Mouse (Mus musculus) hindbrain, embryonic 13.5 days (tissue): ENCODE data around the gene Pla1a. TPM values are rescaled to one million over a fixed set of nuclear protein-coding genes. Genes with fewer than 3 reads are reported as not detected.
A peak's percentile ranks its signal among the peaks of the same experiment; 100 is the strongest.

Source experiments
- ATAC-seq: fragments of 200-750 bp; cut with Nextera tagmentation; 2 replicates; pipeline ENCODE4 v1.8.0; 2017; ENCODE audit warnings: moderate TSS enrichment; ENCODE audit not compliant: low FRiP score
- H3K27ac ChIP-seq: fragments of 300-500 bp; sonication (generic); 2 replicates; pipeline ENCODE4 v1.5.1; 2015; ENCODE audit warnings: inconsistent platforms, mild to moderate bottlenecking, moderate library complexity
- H3K27me3 ChIP-seq: fragments of 300-500 bp; sonication (generic); 2 replicates; pipeline ENCODE4 v1.6.1; 2015; ENCODE audit warnings: mild to moderate bottlenecking, inconsistent platforms
- H3K36me3 ChIP-seq: fragments of 300-500 bp; sonication (generic); 2 replicates; pipeline ENCODE4 v1.6.1; 2015; ENCODE audit warnings: mild to moderate bottlenecking, inconsistent platforms
- H3K4me1 ChIP-seq: fragments of 300-500 bp; sonication (generic); replicated peaks from 2 replicates; pipeline ENCODE4 v1.6.1; 2015; ENCODE audit warnings: inconsistent platforms
- H3K4me2 ChIP-seq: fragments of 300-500 bp; sonication (generic); 2 replicates; pipeline ENCODE4 v1.6.1; 2015; ENCODE audit warnings: inconsistent platforms, mild to moderate bottlenecking, moderate library complexity
- H3K4me3 ChIP-seq: fragments of 300-500 bp; sonication (generic); 2 replicates; pipeline ENCODE4 v1.5.1; 2015; ENCODE audit warnings: mild to moderate bottlenecking, inconsistent platforms
- H3K9ac ChIP-seq: fragments of 300-500 bp; sonication (generic); 2 replicates; pipeline ENCODE4 v1.6.1; 2015; ENCODE audit warnings: mild to moderate bottlenecking, inconsistent platforms
- H3K9me3 ChIP-seq: fragments of 300-500 bp; sonication (generic); 2 replicates; pipeline ENCODE4 v1.6.1; 2016; ENCODE audit warnings: inconsistent platforms
- WGBS: fragments of 180-500 bp; shearing (Covaris S2); methylation state at CpG from one replicate; pipeline ENCODE4 v1.1.7; 2015; 5-methylcytosine and 5-hydroxymethylcytosine counted together
- polyA plus RNA-seq: library from polyadenylated mRNA; unstranded; fragments of >200 nt; fragmentation: Nextera tagmentation; extraction: Ambion mirVana; gene quantifications from 2 replicates; pipeline ENCODE4 v1.2.1, GENCODE M21; 2015

The Pla1a gene
- polyA plus RNA-seq, 1 experiment from 2014 or later: 0.30 TPM

DNA sequence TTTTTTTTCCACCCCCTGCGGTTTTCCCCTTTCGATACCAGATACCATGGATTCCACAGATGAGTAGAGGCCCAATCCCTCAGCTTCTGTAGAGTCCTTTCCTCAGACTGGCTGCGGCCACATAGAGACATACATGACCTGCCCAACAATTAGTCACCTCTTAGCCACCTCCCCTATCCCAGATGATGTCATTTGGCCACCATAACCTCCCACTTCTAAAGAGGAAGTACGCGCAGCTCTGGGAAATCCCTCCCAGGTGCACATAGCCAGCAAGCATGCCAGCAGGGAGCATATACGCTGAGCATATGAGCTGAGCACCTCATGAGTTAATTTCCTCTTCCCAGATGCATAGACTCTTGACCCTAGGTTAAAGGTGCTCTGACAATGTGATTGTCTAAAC lies 26.2 kb downstream of the Pla1a start:
- Histone ChIP-seq H3K27me3 (no peaks in the 10 kb centered on the region), H3K9ac (no peak overlapping the region), H3K9me3 (no peaks in the 10 kb centered on the region), H3K4me1 (no peaks in the 10 kb centered on the region), H3K36me3 (no peaks in the 10 kb centered on the region), H3K4me3 (no peak overlapping the region), H3K4me2 (no peak overlapping the region), H3K27ac (no peak overlapping the region)
- WGBS: 86% methylated on average over 6 of the region's 6 CpGs
- no peak for ATAC-seq

DNA sequence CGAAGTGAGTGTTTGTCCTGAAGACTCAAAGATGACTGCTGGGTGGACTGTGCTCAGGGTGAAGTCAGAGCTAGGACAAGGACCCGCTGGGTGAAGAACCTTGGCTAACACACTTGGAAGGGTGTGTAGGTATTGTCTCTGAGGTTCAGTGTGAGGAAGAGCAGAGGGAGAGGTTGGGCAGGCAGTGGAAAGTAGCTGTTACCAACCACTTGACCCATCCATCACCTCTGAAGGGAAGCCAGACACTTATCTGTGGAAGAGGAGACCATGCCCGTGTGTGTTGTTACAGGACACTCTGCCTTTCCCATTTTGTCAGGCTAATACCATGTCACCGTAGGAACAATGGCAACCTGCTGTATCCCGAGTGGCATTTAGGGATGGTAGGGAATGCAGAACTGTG lies 26.7 kb downstream of the Pla1a start:
- no peak overlapping the region for H3K4me3 ChIP-seq
- H3K9me3 ChIP-seq: no peaks in the 10 kb centered on the region
- no peak overlapping the region for H3K9ac ChIP-seq
- no peak overlapping the region for H3K4me2 ChIP-seq
- no peaks in the 10 kb centered on the region for H3K27me3 ChIP-seq
- no peaks in the 10 kb centered on the region for H3K36me3 ChIP-seq
- H3K27ac ChIP-seq: no peak overlapping the region
- 73% methylated on average over 5 of the region's 5 CpGs for WGBS
- H3K4me1 ChIP-seq: no peaks in the 10 kb centered on the region
- no peak for ATAC-seq

DNA sequence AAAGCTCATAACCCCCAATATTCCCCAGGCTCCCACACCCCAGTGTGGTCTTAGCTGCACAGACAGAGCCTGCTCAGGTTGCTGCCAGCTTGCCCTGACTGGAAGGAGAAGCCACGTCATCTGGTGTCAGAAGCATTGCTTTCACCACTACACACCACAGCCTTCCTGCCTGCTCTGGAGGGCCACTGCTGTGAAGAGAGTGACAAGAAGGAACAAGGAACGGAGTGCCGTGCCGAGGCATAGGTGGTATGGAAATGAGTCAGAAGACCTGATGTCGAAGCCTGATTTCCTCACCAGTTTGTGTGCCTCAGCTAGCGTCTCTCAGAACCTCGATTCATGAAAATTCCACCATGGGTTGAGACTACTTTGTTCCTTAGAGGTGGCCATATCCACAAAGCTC lies 29.3 kb downstream of the Pla1a start:
- no peak overlapping the region for H3K4me3 ChIP-seq
- 90% methylated on average over 7 of the region's 7 CpGs for WGBS
- no peak for ATAC-seq
- peaks cover 13% of the 10 kb centered on the region for H3K4me1 ChIP-seq
- no peaks in the 10 kb centered on the region for H3K36me3 ChIP-seq
- H3K9ac ChIP-seq: no peak overlapping the region
- no peak overlapping the region for H3K4me2 ChIP-seq
- no peak overlapping the region for H3K27ac ChIP-seq
- H3K9me3 ChIP-seq: no peaks in the 10 kb centered on the region
- no peaks in the 10 kb centered on the region for H3K27me3 ChIP-seq

DNA sequence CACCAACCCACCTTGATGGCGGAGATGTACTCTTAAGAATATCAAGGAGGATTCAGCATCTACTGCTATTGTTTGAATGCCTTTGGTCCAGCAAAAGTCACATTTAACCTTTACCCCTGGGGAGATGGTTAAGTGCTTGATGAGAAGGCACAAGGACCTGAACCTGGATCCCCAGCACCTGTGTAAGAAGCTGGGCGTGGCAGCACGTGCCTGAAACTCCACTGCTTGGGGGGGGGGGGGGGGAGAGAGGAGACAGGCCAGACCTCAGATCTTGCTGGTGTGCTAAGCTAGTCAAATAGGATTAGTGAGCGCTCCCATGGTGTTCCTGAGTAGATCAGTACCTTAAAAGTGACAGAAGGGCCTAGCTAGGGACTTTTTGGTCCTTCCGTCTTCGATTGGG lies 31.5 kb downstream of the Pla1a start:
- Histone ChIP-seq H3K9me3 (no peaks in the 10 kb centered on the region), H3K4me1 (peaks cover 13% of the 10 kb centered on the region), H3K36me3 (no peaks in the 10 kb centered on the region), H3K4me3 (no peak overlapping the region), H3K27me3 (no peaks in the 10 kb centered on the region), H3K27ac (no peak overlapping the region), H3K4me2 (no peak overlapping the region), H3K9ac (no peak overlapping the region)
- no peak for ATAC-seq
- WGBS: 95% methylated on average over 6 of the region's 6 CpGs

DNA sequence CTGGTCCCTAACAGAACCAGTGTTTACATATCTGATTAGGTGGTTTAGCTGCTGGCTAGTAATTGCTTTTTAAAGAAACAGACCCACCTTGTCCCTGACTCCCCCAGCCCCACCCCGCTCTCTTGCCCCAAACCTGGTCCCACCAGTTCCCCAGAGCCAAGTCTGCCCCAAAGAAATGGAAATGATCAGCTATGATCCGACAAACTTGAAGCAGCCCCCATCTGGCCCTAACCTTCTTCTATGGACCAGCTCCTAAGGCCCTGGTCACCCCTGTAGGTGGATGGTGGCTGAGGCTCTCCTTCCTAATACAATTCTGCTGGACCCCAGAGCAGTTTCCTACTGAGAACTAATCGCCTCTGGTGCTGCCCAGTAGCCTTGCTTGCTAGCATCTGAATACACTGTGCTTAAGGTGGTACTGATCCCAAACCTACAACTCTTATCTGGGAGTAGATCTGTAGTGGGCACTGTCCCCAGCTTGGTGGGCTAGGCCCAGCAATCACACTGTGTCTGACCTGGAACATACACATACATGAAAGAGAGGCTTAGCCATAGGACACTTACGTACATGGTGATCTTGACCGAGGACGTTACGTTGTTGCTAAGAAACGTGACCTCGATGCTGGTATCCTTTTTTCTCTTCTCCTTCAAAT lies 32.5 kb downstream of the Pla1a start:
- peaks cover 13% of the 10 kb centered on the region for H3K4me1 ChIP-seq
- H3K9me3 ChIP-seq: no peaks in the 10 kb centered on the region
- peak overlapping the region; percentile 61 for H3K4me2 ChIP-seq
- H3K9ac ChIP-seq: peak overlapping the region; percentile 68
- peak overlapping the region; percentile 86 for H3K27ac ChIP-seq
- peak overlapping the region; percentile 28; the same call in 1 of the 2 replicates for H3K4me3 ChIP-seq
- WGBS: 76% methylated on average over 9 of the region's 9 CpGs
- H3K36me3 ChIP-seq: no peaks in the 10 kb centered on the region
- peak; percentile 64; the same call in 1 of the 2 replicates for ATAC-seq
- H3K27me3 ChIP-seq: no peaks in the 10 kb centered on the region

DNA sequence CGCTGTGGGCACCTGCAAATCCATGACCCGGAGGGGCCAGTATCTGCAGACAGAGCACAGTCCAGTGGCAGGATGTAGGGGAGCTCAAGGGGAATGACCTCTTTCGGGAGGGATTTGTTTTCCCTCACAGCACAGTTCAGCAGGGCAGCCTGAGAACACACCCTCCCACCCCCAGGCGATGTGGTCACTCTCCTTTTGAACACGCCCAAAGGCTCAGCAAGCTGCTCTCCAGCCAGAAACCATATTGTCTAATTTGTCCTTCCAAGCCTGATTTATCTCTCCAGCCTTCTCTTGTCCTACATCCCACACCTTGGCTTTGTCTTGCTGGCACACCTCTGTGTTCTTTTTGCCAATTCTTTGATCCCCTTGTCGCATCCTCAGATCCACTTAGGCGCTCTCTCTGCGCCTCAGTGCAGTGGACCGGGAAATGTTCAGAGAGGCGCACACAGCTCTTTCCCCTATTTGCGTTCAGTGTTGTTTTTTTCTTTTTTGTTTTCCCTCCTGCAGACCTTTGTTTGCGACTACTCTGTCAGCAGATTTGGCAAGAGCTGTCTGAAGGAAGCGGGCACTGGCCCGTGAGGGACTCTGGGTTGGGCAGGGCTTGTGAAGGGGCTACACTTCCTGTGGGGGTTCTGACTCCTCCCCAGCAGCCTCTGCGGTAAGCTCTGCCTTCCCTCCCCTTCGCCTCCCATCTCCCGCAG lies 33.3 kb downstream of the Pla1a start:
- H3K4me1 ChIP-seq: peaks cover 13% of the 10 kb centered on the region
- peak overlapping the region; percentile 68 for H3K9ac ChIP-seq
- peak overlapping the region; percentile 28 for H3K4me3 ChIP-seq
- H3K9me3 ChIP-seq: no peaks in the 10 kb centered on the region
- H3K27ac ChIP-seq: peak overlapping the region; percentile 86
- H3K27me3 ChIP-seq: no peaks in the 10 kb centered on the region
- H3K36me3 ChIP-seq: no peaks in the 10 kb centered on the region
- peak overlapping the region; percentile 61 for H3K4me2 ChIP-seq
- peak; percentile 94 for ATAC-seq
- 12% methylated on average over 17 of the region's 17 CpGs for WGBS

DNA sequence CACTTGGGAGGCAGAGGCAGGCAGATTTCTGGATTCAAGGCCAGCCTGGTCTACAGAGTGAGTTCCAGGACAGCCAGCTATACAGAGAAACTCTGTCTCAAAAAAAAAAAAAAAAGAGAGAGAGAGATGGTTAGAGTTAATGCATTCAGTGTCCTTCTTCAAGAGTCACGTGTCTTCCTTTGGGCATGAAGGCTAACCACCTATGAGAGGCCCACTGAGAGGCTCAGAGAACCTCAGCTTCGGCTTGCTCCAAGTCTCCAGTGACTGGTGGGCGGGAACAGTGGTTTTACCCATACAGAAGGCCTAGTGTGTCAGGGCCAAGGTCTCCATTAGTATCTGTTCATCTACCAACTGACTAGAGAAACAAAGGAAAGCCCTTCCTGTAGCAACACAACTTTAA lies 33.9 kb downstream of the Pla1a start:
- Histone ChIP-seq H3K27me3 (no peaks in the 10 kb centered on the region), H3K4me3 (no peak overlapping the region), H3K36me3 (no peaks in the 10 kb centered on the region), H3K27ac (peak overlapping the region; percentile 86), H3K4me2 (peak overlapping the region; percentile 61), H3K4me1 (peaks cover 13% of the 10 kb centered on the region), H3K9ac (peak overlapping the region; percentile 68), H3K9me3 (no peaks in the 10 kb centered on the region)
- no peak for ATAC-seq
- WGBS: 72% methylated on average over 3 of the region's 3 CpGs

DNA sequence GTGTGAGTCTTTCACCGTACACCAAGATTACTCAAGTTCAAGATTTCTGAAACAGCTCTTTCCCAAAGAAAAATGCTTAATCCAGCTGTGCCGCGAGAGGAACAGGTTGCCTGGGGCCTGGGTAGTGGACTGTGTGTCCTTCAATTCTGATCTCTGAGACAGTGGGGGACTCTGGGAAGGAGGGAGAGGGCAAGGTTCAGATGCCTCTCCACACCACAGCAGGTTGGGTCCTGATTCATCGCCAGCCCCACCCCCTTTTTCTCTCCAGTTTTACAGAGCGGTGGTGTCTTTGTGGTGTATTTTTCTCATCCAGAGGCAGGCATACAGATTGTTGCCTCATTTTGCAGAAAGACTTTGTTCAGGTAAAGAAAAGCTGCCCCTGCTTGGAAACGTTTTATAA lies 34.7 kb downstream of the Pla1a start:
- no peak overlapping the region for H3K9ac ChIP-seq
- no peak overlapping the region for H3K4me2 ChIP-seq
- no peaks in the 10 kb centered on the region for H3K27me3 ChIP-seq
- peaks cover 13% of the 10 kb centered on the region for H3K4me1 ChIP-seq
- no peak overlapping the region for H3K4me3 ChIP-seq
- no peaks in the 10 kb centered on the region for H3K36me3 ChIP-seq
- H3K9me3 ChIP-seq: no peaks in the 10 kb centered on the region
- 91% methylated on average over 6 of the region's 6 CpGs for WGBS
- no peak overlapping the region for H3K27ac ChIP-seq
- ATAC-seq: no peak

DNA sequence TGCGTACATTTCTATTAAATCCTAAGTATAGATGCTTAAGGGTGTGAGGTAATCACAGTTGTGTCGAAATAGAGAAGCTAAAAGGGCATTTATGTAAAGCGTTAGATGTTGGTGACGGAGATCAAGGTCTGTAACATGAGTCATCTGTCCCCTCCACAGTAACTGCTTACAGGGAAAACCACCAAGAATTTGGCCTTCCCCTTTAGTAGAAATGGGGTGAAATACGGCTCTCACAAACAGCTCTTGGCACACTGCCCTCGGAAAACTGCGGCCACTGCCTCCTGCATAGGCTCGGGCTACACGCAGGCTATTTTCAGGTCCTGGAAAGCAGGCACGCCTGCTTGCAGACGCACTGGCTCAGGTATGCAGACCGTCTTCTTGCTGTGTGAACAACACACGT lies 36.8 kb downstream of the Pla1a start:
- Histone ChIP-seq H3K4me2 (no peak overlapping the region), H3K36me3 (no peaks in the 10 kb centered on the region), H3K9me3 (no peaks in the 10 kb centered on the region), H3K4me3 (no peak overlapping the region), H3K4me1 (peaks cover 13% of the 10 kb centered on the region), H3K27ac (no peak overlapping the region), H3K27me3 (no peaks in the 10 kb centered on the region), H3K9ac (no peak overlapping the region)
- ATAC-seq: no peak
- WGBS: 77% methylated on average over 13 of the region's 13 CpGs

DNA sequence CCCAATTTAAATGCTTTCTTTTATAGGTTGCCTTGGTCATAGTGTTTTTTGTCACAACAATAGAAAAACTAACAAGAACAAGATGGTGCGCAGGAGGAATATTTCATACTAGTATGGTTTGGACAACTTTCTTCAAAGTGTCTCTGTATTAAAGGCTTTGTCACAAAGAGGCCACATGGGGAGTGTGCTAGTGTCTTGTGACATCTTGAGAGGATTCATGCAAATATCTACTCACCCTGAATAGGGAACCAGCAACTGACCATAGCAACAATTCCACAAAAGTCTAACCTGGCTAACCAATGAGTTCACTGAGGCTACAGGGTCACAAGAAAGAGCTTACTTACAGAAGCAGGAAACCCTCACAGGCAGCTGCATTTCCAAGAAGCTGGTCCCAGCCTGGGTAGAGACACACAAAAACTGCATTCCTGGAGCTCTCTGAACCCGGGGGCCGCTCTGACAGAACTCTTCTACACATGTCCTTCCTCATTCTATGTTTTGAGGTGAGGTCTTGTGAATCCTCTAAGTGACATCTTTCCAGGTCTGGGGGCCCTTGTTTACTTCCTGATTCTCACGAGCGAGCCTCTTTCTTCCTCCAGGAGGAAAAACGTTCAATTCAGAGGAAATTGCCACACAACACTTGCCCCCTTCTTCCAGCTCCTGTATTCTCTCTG lies 37.8 kb downstream of the Pla1a start:
- ATAC-seq: no peak
- Histone ChIP-seq H3K27ac (no peak overlapping the region), H3K4me2 (no peak overlapping the region), H3K4me1 (peaks cover 12% of the 10 kb centered on the region), H3K9me3 (no peaks in the 10 kb centered on the region), H3K36me3 (no peaks in the 10 kb centered on the region), H3K9ac (no peak overlapping the region), H3K4me3 (no peak overlapping the region), H3K27me3 (no peaks in the 10 kb centered on the region)
- WGBS: 77% methylated on average over 6 of the region's 6 CpGs

DNA sequence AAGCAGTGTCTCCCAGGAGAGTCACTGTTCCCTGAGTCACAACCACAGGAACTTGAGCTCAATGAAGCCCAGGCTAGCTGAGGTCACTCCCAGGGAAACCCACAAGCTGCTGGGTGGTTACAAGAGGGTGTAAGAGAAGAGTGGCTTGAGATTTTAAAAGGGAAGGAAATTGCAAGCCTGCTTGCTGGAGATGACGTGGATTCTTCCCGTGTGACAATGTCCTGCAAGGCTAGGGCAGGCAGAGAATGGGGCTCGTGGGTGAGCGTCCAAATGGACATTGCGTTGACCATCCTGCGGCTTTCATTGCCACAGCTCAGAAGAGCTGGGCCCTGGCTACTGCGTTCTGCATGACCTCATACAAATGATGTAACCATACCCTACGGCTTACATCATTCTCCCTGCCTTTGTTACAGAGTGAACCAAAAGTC lies 38.7 kb downstream of the Pla1a start:
- WGBS: 90% methylated on average over 8 of the region's 8 CpGs
- Histone ChIP-seq H3K27me3 (no peaks in the 10 kb centered on the region), H3K27ac (no peak overlapping the region), H3K4me1 (peaks cover 2% of the 10 kb centered on the region), H3K4me3 (no peak overlapping the region), H3K9ac (no peak overlapping the region), H3K9me3 (no peaks in the 10 kb centered on the region), H3K4me2 (no peak overlapping the region), H3K36me3 (no peaks in the 10 kb centered on the region)
- ATAC-seq: no peak

DNA sequence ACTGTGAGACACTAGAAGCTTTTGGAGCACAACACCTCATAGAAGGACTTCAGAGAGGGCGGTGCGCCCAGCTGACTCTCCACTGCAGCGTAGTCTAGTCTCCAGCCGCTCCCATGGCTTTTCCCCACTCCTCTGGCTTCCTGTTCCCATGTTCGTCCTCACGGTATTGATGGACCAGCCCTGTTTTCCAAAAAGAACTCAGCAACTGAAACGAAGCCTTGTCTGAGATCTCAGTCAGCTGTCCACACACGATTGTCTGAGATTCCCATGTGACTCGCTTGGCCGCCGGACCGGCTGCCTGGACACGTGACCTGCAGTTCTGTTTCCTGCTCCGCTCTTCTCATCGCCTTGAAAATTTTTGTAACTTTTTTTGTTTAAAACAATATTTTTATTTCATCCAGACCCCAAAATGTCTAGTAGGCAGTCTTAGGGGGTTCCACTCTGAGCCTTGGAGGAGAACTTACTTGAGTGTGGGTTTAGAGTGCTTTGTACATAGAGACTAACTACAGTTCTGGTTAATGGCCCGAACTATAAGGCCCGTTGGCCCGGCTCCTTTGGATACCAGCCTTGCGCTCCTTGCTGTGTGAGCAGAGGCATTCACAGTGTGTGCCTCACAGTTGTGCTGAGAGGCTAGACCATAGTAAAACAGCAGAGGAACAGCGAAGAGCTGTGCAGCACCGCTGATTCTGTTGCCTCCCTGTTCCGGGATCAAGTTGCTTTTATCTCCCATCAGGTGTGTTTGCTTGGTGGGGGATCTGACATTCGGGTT lies 40.6 kb downstream of the Pla1a start:
- Histone ChIP-seq H3K4me2 (no peak overlapping the region), H3K9me3 (no peaks in the 10 kb centered on the region), H3K4me1 (no peaks in the 10 kb centered on the region), H3K9ac (no peak overlapping the region), H3K4me3 (no peak overlapping the region), H3K27ac (no peak overlapping the region), H3K36me3 (no peaks in the 10 kb centered on the region), H3K27me3 (no peaks in the 10 kb centered on the region)
- ATAC-seq: no peak
- 80% methylated on average over 23 of the region's 23 CpGs for WGBS
